Mouse (Mus musculus): Measurements from ENCODE around the gene Atf5. TPM values are rescaled to one million over a fixed set of nuclear protein-coding genes. Genes with fewer than 3 reads are reported as not detected.

The Atf5 gene
- polyA plus RNA-seq, 1 experiment from 2014 or later: 3.4 TPM

GRCm38 (mm10) chr7:44845006-44845405, 28.5 kb upstream of the Atf5 start:
- Histone ChIP-seq H3K4me2 (ENCODE audit: low read depth, low read length, severe bottlenecking) (no peak overlapping the region), H3K4me1 (replicated peaks; ENCODE audit: control insufficient read depth, insufficient read depth, low read length) (peaks cover 5% of the 10 kb centered on the region; the same call in 1 of the 2 replicates), H3K27ac (ENCODE audit: low read depth, low read length) (no peak overlapping the region), H3K27me3 (ENCODE audit: control insufficient read depth, insufficient read depth, low read length) (peaks cover 9% of the 10 kb centered on the region), H3K36me3 (ENCODE audit: control insufficient read depth, insufficient read depth, low read length) (peaks cover 3% of the 10 kb centered on the region; the same call in 1 of the 2 replicates), H3K9me3 (ENCODE audit: control insufficient read depth, low read length) (no peaks in the 10 kb centered on the region), H3K9ac (ENCODE audit: low read length) (no peak overlapping the region), H3K4me3 (ENCODE audit: low read depth, low read length) (no peak overlapping the region)
- 94% methylated on average over 10 of the region's 10 CpGs for WGBS
- DNase-seq (ENCODE audit: low spot score) (no peak), ATAC-seq (replicated peaks; ENCODE audit: low FRiP score) (no peak)

DNA sequence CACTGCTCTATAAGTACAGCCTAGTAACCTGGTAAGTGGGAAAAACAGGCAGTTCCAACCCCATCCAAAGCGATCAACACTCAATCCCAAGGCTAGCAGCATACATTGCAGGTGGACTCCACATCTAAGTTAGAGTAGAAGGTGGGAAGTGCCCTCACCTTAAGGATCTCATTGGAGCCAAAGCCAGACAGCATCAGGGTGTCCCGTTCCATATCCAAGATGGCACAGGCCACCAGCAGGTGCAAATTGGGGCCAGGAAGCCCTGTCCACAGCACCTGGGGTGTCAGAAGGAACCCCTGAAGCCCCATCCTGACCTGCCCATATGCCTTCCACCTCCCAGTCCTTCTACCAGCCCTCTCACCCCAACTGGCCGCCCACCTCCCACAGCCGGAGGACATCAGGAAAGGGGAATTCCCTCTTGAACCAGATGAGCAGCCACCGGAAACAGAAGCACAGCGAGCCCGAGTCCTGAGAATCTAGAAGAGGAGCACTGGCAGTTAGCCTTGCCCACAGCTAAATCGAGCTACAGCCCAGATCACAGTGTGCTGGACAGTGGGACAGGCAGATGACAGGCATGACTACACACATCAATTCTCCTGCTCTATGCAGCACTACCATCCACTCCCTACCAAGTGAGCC, 25.5 kb upstream of the Atf5 start:
- H3K36me3 ChIP-seq (ENCODE audit: control insufficient read depth, insufficient read depth, low read length): peaks cover 3% of the 10 kb centered on the region; the same call in 1 of the 2 replicates
- peaks cover 10% of the 10 kb centered on the region for H3K4me1 ChIP-seq (replicated peaks; ENCODE audit: control insufficient read depth, insufficient read depth, low read length)
- H3K9me3 ChIP-seq (ENCODE audit: control insufficient read depth, low read length): no peaks in the 10 kb centered on the region
- no peak overlapping the region for H3K4me3 ChIP-seq (ENCODE audit: low read depth, low read length)
- DNase-seq (ENCODE audit: low spot score) (no peak), ATAC-seq (replicated peaks; ENCODE audit: low FRiP score) (no peak)
- 90% methylated on average over 8 of the region's 8 CpGs for WGBS
- no peak overlapping the region for H3K4me2 ChIP-seq (ENCODE audit: low read depth, low read length, severe bottlenecking)
- H3K27ac ChIP-seq (ENCODE audit: low read depth, low read length): no peak overlapping the region
- H3K27me3 ChIP-seq (ENCODE audit: control insufficient read depth, insufficient read depth, low read length): peaks cover 18% of the 10 kb centered on the region
- H3K9ac ChIP-seq (ENCODE audit: low read length): no peak overlapping the region

DNA sequence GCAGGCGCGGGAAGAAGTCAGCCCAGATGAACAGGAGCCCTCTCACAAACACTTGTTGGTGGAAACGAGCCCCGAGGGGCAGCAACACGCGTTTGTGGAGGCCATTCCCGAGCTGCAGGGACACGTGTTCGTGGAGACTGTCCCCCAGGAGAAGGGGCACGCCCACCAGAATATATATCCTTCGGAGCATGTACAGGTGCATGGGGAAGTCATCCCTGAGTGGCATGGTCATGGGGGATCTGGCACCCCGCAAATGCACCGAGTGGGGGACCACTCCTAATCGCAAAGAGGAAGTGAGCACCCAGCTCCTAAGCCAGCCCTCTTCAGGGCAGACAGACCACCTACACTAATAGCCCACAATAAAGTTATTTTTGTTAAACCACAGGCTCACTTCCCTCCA, 24.0 kb upstream of the Atf5 start:
- no peak overlapping the region for H3K4me2 ChIP-seq (ENCODE audit: low read depth, low read length, severe bottlenecking)
- peaks cover 10% of the 10 kb centered on the region for H3K4me1 ChIP-seq (replicated peaks; ENCODE audit: control insufficient read depth, insufficient read depth, low read length)
- no peaks in the 10 kb centered on the region; the same call in 1 of the 2 replicates for H3K36me3 ChIP-seq (ENCODE audit: control insufficient read depth, insufficient read depth, low read length)
- no peak overlapping the region for H3K9ac ChIP-seq (ENCODE audit: low read length)
- peaks cover 18% of the 10 kb centered on the region for H3K27me3 ChIP-seq (ENCODE audit: control insufficient read depth, insufficient read depth, low read length)
- H3K9me3 ChIP-seq (ENCODE audit: control insufficient read depth, low read length): no peaks in the 10 kb centered on the region
- no peak overlapping the region for H3K27ac ChIP-seq (ENCODE audit: low read depth, low read length)
- ATAC-seq (replicated peaks; ENCODE audit: low FRiP score) (no peak), DNase-seq (ENCODE audit: low spot score) (no peak)
- H3K4me3 ChIP-seq (ENCODE audit: low read depth, low read length): no peak overlapping the region
- 58% methylated on average over 14 of the region's 14 CpGs for WGBS

DNA sequence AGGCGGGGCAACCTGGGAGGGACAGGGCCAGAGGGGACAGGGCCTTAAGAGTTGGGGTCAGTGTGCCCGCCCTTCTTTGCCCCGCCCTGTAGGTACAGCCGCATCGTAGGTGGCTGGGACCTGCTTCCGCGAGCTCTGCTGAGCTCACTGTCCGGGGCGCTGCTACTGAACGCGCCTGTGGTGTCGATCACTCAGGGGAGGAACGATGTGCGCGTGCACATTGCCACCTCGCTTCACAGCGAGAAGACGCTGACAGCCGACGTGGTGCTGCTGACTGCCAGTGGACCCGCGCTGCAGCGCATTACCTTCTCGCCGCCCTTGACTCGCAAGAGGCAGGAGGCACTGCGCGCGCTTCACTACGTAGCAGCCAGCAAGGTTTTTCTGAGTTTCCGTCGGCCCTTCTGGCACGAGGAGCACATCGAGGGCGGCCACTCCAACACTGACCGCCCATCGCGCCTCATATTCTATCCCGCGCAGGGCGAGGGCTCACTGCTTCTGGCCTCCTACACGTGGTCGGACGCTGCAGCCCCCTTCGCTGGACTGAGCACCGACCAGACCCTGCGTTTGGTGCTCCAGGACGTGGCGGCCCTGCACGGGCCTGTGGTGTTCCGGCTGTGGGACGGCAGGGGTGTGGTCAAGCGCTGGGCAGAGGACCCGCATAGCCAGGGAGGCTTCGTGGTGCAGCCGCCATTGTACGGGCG, 23.2 kb upstream of the Atf5 start:
- WGBS: 2% methylated on average over 58 of the region's 58 CpGs
- H3K4me1 ChIP-seq (replicated peaks; ENCODE audit: control insufficient read depth, insufficient read depth, low read length): peaks cover 10% of the 10 kb centered on the region
- peak overlapping the region; percentile 48 for H3K9ac ChIP-seq (ENCODE audit: low read length)
- H3K27me3 ChIP-seq (ENCODE audit: control insufficient read depth, insufficient read depth, low read length): peaks cover 18% of the 10 kb centered on the region
- H3K4me3 ChIP-seq (ENCODE audit: low read depth, low read length): peak overlapping the region; percentile 20
- H3K27ac ChIP-seq (ENCODE audit: low read depth, low read length): no peak overlapping the region
- ATAC-seq (replicated peaks; ENCODE audit: low FRiP score): peak; percentile 37
- no peak for DNase-seq (ENCODE audit: low spot score)
- no peaks in the 10 kb centered on the region for H3K9me3 ChIP-seq (ENCODE audit: control insufficient read depth, low read length)
- H3K4me2 ChIP-seq (ENCODE audit: low read depth, low read length, severe bottlenecking): peak overlapping the region; percentile 44
- no peaks in the 10 kb centered on the region; the same call in 1 of the 2 replicates for H3K36me3 ChIP-seq (ENCODE audit: control insufficient read depth, insufficient read depth, low read length)

DNA sequence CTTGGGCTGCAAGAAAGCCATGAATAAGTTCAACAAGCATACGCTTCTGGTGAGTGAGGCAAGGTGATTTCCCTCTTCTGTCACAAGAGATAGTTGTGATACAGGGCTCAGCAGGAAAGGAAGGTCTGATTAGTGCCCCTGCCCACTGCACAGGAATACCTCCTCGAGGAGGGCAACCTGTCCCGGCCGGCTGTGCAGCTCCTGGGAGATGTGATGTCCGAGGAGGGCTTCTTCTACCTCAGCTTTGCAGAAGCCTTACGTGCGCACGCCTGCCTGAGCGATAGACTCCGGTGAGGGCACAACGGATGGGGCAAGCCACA, 22.7 kb upstream of the Atf5 start:
- Histone ChIP-seq H3K36me3 (ENCODE audit: control insufficient read depth, insufficient read depth, low read length) (no peaks in the 10 kb centered on the region; the same call in 1 of the 2 replicates), H3K4me2 (ENCODE audit: low read depth, low read length, severe bottlenecking) (peak overlapping the region; percentile 44), H3K9ac (ENCODE audit: low read length) (no peak overlapping the region; the same call in 1 of the 2 replicates), H3K9me3 (ENCODE audit: control insufficient read depth, low read length) (no peaks in the 10 kb centered on the region), H3K4me3 (ENCODE audit: low read depth, low read length) (peak overlapping the region; percentile 20), H3K27me3 (ENCODE audit: control insufficient read depth, insufficient read depth, low read length) (peaks cover 18% of the 10 kb centered on the region), H3K4me1 (replicated peaks; ENCODE audit: control insufficient read depth, insufficient read depth, low read length) (peaks cover 10% of the 10 kb centered on the region), H3K27ac (ENCODE audit: low read depth, low read length) (no peak overlapping the region)
- 22% methylated on average over 11 of the region's 11 CpGs for WGBS
- DNase-seq (ENCODE audit: low spot score) (no peak), ATAC-seq (replicated peaks; ENCODE audit: low FRiP score) (no peak)

DNA sequence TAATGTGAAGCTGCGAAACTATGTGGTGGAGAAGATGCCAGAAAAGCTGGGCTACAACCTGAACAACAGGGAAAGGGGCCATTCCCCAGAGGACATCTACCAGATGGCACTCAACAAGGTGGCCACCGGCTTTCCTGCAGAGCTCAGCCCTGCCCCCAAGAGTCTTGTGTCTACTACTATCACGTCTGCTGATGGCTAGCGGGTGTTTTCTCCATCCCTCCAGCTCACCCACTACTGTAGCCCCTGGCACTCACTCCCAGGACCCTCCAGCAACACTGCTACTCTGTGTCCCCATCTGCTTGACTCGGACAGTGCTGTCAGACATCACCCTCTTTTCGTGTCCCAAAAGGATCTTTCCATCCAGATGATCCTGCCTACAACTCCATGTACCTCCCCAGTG, 21.6 kb upstream of the Atf5 start:
- Histone ChIP-seq H3K9ac (ENCODE audit: low read length) (no peak overlapping the region), H3K27ac (ENCODE audit: low read depth, low read length) (no peak overlapping the region), H3K4me3 (ENCODE audit: low read depth, low read length) (no peak overlapping the region), H3K4me1 (replicated peaks; ENCODE audit: control insufficient read depth, insufficient read depth, low read length) (peaks cover 10% of the 10 kb centered on the region), H3K27me3 (ENCODE audit: control insufficient read depth, insufficient read depth, low read length) (peaks cover 18% of the 10 kb centered on the region), H3K36me3 (ENCODE audit: control insufficient read depth, insufficient read depth, low read length) (no peaks in the 10 kb centered on the region), H3K4me2 (ENCODE audit: low read depth, low read length, severe bottlenecking) (no peak overlapping the region), H3K9me3 (ENCODE audit: control insufficient read depth, low read length) (no peaks in the 10 kb centered on the region)
- 79% methylated on average over 6 of the region's 6 CpGs for WGBS
- ATAC-seq (replicated peaks; ENCODE audit: low FRiP score) (no peak), DNase-seq (ENCODE audit: low spot score) (no peak)

GRCm38 (mm10) chr7:44836423-44837053, 20.1 kb upstream of the Atf5 start:
- 92% methylated on average over 9 of the region's 9 CpGs for WGBS
- DNase-seq (ENCODE audit: low spot score): no peak

GRCm38 (mm10) chr7:44836016-44836404, 19.6 kb upstream of the Atf5 start:
- Histone ChIP-seq H3K4me3 (ENCODE audit: low read depth, low read length) (no peak overlapping the region), H3K9me3 (ENCODE audit: control insufficient read depth, low read length) (no peaks in the 10 kb centered on the region), H3K36me3 (ENCODE audit: control insufficient read depth, insufficient read depth, low read length) (no peaks in the 10 kb centered on the region; the same call in none of the 2 replicates), H3K4me1 (replicated peaks; ENCODE audit: control insufficient read depth, insufficient read depth, low read length) (peaks cover 10% of the 10 kb centered on the region), H3K27ac (ENCODE audit: low read depth, low read length) (no peak overlapping the region), H3K27me3 (ENCODE audit: control insufficient read depth, insufficient read depth, low read length) (peaks cover 18% of the 10 kb centered on the region), H3K4me2 (ENCODE audit: low read depth, low read length, severe bottlenecking) (no peak overlapping the region), H3K9ac (ENCODE audit: low read length) (no peak overlapping the region)
- ATAC-seq (replicated peaks; ENCODE audit: low FRiP score): no peak
- DNase-seq (ENCODE audit: low spot score): no peak
- 50% methylated on average over 3 of the region's 3 CpGs for WGBS

More at GRCm38 (mm10) chr7:44836423-44837053, 20.1 kb upstream of the Atf5 start:
- Histone ChIP-seq H3K4me1 (replicated peaks; ENCODE audit: control insufficient read depth, insufficient read depth, low read length) (peaks cover 10% of the 10 kb centered on the region), H3K36me3 (ENCODE audit: control insufficient read depth, insufficient read depth, low read length) (no peaks in the 10 kb centered on the region; the same call in 1 of the 2 replicates), H3K9me3 (ENCODE audit: control insufficient read depth, low read length) (no peaks in the 10 kb centered on the region), H3K4me2 (ENCODE audit: low read depth, low read length, severe bottlenecking) (no peak overlapping the region), H3K27me3 (ENCODE audit: control insufficient read depth, insufficient read depth, low read length) (peaks cover 18% of the 10 kb centered on the region), H3K9ac (ENCODE audit: low read length) (no peak overlapping the region), H3K4me3 (ENCODE audit: low read depth, low read length) (no peak overlapping the region), H3K27ac (ENCODE audit: low read depth, low read length) (no peak overlapping the region)
- no peak for ATAC-seq (replicated peaks; ENCODE audit: low FRiP score)
